Mouse (Mus musculus): ENCODE results near the gene Tram2.
A peak's percentile ranks its signal among the peaks of the same experiment; 100 is the strongest.

Tram2 gene

DNA sequence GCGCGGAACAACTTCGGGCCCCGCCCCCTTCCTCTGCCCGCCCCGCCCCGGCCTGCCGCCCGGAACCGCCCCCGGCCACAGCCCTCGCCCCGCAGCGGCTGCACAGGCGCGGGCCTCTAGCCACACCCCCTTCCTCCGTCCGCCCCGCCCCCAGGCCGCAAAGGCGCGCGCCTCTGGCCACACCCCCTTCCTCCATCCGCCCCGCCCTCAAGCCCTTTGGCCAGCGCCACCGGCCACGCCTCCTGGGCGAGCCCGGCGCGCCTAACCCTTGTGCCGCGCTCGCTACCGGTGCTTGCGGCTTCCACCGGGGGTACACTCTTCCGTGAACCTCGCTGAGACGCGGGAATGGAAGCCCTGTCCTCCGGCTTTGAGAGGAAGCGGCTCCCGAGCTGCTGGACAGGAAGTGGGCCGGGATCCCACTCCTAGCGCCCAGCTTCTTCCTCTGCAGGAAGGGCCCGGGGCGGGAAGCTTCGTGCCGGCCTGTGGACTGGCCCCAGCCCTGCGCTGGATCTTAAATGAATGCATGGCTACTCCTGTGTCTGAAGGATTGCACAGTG lies at the start of gene Tram2:
Gene Tram2, minus strand, starts transcription at position 13 of the 557 bp plus-strand sequence.
- DNase-seq, result peak; percentile 97

DNA sequence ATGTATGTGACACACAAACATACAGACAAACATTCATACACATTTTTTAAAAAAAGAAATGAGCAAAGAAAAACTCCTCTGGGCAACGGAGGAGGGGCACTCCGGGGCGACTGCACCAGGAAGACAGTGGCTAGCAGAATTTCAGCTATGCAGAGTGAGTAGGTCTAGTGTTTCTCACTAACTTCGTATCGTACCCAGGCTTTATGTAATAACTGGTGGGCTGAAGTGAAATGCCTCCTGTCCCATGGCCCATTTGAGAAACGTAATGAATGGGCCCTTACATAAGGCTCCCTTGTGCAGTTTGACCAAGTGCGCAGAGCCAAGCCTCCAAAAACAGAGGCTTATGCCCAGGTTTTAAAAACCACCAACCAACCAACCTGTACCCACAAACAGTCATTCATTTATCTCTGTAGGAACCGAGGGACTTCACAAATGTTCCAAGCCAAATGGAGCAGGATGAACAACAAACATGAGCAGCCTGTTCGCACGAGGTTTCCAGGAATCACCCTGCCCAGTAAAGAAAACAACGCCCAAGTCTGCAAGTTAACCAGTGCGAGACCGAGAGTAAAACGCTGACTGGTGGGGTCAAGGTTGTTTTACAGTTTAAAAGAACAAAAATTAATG lies 45.8 kb upstream of the Tram2 start:
- DNase-seq, result peak; percentile 6

DNA sequence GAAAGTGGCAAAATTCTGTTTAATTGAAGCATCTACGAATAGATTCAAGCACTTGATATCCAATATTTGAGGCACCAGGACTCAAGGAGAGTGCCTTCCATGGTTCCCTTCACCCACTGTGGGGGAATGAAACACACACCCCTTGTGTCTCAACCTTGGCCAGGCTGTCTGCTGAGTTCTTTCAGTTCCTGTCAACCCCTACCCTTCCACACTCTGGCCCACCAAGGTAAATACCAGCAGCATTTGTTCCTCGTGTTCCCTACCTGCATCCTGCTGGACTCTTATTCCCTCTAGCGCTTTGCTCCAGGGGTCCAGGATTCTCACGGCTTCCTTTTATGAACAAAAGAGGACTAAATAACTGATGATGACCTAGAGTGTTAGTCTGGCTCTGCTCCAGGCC lies 24.8 kb upstream of the Tram2 start:
- DNase-seq, result no peak

DNA sequence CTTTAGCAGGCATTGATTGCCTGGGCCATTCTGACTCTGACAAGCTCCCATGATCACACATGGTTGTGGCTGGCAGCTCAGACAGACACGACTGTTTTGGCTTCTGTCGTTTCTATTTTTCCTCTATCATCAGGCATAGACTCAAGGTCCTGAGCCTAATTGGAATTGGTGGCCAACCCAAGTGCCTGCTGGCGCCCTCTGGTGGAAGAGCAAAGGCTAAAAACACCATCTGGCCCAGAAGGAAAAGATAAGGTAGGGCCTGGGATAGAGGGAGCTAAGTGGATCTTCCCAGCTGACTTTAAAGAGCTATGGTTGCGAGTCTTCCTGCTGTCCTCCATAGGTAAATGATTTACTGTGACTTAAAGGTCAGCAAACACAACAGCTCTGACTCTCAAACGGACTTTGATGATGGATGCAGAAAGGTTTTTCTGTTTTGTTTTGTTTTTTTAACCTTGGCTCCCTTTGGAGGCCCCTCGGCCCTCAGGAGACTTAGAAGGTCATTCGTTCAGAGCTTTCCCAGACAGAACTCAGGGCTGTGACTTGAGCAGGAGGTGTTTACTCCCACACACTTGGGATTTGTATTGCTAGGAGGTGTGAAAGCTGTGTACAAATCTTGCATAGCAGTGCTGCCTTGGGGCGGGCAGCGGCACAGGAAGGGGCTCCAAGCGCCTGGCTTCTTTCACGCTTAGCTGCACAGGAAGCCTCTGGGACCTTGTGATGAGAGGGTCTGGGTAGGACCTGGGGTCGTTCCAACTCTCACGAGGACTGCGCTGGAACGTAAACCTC lies 22.4 kb upstream of the Tram2 start:
- peak; percentile 77 for DNase-seq

DNA sequence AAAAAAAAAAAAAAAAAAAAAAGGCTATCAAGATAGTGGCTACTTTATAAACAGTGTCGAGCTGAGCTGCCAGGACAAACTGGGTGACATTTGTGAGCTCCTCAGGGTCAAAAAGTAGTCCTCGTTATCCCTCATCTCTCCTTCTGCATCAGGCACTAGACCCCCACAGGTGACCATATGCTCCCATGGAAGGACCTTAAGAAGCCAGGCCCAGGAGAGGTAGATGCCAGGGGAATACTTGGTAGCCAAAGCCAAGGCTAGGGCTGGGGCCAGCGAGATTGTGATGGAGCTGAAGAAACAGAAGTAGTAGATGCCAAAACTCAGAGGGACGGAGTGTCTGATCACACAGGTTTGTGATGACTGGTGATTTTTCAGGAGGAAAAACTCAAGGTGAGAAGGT lies 21.7 kb upstream of the Tram2 start:
- DNase-seq, result no peak

DNA sequence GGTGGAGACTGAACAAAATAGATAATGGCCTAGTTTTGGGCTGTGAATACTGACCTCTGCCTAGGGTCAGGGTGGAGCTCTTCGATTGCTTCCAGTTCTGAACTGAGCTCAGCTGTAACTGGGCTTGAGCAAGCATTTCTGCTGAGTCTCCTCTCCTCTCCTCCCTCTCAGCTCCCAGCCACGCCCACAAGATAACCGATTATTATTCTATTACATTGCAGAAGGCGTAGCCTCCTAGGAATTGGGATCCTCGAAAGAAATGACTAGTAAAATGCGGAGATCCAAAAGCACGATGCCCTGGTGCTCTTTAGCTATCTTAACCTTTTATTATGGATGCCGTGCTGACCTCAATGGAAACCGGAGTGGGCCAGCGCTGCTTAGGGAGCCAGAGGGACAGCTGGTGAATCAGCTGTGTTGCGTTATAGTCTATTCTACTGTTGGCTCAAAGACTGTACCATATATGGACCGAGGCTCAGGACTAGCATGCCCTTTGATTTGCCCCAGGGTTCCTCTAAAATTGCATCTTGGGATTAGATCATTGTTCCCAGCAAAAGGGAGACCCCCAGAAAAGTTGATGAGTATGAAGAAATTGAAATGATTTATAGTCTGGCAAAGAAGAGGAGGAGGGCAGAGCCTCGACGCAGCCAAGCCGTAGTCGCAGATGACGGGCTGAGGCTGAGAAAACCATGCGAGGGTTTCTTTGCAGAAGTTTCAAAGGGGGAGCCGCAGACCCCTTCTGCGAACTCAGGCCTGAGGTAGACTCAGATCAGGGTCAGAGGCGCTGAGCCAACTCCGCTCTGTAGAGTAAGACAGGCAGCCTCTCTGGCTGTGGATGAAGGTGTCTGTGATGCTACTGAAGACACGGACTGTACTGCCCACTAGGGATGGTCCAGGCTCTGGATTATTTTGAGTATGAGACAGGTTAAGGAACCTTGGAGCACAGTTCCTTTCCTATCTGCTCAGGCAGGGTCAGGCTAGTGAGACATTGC lies 18.3 kb upstream of the Tram2 start:
- no peak for DNase-seq

DNA sequence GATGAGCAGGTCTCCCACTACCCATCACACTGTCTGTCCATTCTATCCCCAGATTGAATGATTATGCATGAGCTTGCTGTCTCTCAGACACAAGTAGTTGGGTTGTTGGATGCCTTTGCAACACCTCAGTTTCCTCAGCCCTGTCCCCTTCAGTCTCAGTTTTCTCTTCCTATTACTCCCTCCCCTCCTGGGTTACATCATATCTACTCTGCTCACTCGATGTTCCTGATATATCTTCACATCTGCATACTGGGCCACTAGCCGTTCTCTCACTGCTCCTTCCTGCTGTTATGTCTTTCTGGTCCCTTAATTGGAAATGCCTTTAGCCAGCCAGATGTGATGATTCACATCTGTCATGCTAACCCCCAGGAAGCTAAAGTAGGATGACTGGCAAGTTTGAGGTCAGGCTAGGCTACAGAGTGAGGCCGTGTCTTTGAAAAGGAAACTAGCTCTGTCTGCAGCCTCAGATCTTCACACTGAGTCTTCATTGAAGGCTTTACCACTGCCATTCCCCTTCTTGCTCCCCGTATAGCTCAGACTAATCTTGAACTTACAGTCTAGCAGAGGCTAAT lies 15.7 kb upstream of the Tram2 start:
- DNase-seq, result no peak

DNA sequence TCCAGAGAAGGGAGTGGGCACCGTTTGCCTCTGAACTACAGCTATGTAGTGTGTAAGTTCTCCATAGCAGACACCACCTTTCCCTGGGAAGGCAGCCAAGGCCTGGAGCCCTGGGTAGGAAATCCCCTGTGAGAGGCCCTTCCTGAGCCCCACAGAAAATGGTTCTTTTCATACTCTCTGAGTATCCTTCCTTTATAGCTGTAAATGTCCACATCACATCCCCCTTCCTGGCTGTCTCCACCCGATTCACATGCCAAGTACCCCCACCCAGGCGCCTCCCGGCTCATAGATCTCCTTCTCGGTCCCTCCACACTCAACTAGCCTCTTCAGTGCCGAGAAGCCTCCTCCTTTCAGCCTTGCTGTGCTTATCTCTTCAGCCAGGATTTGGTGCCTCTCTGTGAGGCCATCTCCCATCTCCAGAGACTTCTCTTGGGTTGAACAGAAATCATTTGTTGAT lies 10.7 kb upstream of the Tram2 start:
- no peak for DNase-seq

DNA sequence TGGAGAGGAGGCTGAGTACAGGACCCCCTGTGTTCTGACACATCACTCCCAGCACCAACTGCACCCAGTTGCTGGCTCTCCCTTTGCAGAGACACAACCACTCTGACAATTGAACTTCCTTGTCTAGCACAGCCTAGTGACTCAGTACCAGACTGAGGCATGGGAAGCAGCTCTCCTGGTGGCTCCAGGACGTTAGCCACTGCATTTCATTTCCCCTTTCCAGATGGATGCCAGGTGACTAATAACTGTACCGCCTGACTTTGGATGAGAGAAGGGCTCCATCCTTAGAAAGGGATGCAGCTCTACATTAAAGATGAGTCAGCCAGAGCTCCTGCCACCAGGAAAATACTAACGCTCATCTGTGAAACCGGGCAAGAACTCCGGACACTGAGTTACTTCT lies 7.3 kb upstream of the Tram2 start:
- no peak for DNase-seq

DNA sequence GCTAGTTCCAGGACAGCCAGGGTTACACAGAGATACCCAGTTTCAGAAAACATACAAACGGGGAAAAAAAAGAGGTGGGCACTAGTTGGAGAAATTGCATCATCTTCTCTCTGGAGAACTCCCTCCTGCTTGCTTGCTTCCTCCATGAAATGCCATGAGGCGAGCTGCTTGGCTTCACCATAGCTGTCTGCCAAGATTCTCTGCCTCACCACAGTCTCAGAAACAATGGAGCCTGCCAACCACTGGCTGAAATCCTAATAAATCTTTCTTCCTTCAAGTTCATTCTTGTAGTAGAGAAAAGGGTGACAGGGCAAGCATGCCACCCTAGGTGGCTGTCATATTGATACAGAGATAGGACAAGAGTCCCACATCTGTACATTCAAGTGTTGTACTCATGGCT lies 5.6 kb upstream of the Tram2 start:
- no peak for DNase-seq

DNA sequence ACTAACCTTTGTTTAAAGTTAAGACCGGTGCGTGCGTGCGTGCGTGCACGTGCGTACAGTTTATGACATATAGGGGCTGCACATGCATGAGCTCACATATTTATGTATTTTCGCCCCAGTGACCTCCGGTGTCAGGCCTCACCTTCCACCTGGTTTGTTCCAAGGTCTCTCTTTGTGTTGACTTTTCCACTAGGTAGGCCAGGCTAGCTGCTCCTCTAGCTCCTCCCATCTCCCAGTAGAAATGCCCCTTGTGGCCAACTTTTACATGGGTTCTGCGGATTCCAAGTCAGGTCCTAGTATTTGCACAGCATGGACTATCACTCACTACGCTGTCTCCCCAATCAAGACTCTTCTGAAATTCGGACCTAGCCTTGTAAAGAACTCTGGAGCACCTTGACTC lies 1.3 kb upstream of the Tram2 start:
- DNase-seq, result no peak

DNA sequence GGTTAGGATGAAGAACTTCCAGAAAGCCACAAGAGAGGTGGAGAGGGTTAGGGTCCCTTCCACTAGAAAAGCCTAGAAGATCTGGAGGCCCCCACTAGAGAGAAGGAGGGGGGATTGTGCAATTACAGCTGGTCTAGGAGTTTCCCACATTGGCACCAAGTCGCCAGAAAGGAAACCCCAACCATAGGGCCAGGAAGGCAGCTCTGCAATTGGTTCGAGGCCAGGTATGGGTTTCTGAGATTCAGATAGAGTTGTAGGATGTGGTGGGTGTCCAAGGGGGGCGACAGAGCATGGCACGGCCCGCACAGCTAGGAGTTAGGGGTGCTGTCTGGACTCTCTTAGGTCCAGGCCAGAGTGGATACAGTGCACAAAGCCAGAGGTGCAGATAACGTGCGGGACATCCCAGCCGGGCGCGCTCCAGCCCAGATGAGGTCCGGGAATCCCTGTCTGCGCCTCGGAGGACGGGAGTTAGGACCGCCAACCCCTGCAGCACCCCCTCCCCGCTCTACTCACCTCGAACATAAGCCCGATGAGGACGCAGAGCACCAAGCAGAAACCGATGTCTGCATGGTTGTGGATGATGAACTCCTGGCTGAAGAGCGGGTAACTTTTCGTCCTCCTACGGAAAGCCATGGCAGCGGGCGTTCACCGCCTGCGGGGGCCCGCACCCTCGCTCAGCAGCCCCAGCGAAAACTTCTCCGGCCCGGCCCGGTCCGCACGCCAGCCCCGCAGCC lies 381 bp downstream of the Tram2 start:
- DNase-seq, result no peak

DNA sequence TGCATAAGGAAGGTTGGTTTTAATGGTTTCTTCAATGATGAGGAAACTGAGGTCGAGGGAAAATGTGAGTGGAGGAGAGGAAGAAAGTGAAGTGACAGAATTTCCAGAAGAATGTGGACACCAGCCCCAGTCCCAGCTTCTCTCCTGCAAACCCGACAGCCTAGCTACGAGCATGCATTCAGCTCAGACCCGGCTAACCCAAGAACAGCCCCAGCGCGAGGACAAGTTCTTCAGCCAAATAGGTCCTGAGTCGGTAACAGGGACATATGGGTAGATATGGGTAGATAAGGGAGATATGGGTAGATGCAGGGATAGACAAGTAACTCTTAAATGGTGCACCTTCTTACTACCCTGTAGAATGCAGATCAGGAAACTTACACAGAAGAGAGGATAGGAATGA lies 1.4 kb downstream of the Tram2 start:
- DNase-seq, result no peak

DNA sequence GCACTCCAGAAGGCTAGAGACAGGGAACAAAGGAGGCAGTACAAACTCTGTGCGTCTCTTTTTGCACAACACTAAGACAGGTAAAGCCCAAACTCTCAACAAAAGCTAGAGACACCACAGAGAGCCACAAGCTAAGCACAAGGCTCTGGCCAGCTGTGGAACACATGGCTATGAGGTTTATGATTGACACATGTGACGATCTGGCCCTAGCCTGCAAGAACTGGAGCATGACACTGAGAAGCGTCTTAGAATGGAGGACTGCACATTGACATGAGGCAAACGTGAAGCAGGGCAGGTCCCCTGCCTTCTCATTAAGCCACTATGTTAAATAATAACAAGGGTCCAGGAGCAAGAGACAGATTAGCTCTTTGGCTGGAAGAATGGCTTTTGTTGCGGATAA lies 1.8 kb downstream of the Tram2 start:
- no peak for DNase-seq

DNA sequence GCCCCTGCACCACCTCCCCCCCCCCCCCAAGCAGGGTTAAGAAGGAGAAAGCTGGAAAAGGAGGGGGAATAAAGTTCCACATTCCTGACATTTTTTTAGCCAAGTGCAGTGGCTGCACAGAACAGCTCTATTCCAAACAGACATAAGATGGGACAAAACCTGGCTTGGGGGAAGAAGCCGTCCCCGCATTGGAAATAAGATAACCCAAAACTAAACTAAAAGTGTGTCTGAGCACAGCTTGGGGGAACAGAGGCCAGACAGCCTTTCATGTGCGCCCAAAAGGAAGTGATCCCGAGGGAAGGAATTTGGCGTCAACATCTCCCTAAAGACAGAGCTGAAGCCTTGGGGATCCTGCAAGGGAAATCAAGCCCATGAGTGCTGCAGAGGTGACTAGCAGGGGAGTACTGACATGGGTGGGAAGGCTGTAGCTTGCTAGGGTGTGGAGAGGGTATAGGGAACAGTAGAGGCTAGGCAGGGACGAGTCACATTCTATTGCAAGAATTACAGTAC lies 3.0 kb downstream of the Tram2 start:
- DNase-seq, result peak; percentile 33

DNA sequence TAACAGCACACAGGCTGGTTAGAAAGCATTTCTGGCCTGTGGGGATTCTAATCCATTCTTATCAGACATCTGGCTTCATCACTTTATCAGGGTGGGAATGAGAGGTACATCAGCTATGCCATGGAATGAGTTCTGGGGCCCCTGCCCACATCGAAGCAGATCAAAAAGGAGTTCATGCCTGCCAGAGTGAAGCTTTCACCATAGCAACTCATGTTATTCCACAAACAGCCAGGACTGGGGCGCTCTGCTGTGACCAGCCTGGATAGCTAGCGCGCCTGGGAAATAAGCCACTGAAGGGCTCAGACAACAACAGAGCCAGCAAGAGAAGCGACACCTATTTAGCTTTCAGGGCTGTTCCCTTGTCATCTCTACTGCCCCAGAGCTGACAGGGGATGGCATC lies 4.8 kb downstream of the Tram2 start:
- DNase-seq, result no peak

DNA sequence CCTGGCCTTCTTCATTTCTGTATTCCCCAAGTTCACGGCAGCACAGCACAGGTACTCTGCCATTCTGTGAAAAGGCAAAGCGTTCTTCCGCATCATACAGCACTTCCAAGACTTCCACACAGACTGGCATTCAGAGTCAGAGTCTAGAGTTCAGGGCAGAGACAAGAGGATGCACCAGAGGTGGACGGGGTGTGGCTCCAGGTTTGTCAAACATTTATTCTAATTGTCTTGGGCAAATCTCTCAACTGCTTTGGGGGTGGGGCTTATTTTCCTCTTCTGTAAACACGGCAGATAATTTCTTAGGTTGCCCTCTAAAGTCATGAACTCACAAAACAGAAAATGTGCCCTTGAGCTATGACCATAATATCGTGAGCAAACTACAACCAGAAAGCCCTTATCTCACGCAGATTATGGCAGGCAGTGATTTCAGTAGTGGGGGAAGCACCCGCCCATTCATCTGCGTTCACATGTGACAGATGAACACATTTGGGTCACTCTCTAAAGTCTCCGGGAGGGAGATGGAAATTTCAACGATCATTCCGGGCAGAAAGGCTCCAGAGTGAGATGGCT lies 6.1 kb downstream of the Tram2 start:
- DNase-seq, result no peak

DNA sequence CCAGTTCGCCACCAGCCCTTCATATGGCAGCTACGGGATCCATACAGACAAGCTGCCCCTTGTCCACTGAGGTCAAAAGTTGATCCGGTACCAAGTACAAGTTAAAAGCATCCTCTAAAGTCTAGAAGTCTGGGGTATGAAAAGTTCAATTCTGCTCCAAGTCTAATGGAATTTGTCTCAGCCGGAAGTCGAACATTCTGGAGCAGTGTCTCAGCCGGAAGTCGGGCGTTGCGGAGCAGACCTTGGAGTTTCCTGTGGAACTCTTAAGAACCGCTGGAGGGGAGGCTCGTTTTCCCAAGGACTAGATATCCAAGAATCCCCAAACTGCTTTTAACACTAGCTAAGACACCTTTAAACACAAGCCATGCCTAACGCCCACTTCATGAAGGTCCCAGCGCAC lies 8.4 kb downstream of the Tram2 start:
- peak; percentile 34 for DNase-seq

DNA sequence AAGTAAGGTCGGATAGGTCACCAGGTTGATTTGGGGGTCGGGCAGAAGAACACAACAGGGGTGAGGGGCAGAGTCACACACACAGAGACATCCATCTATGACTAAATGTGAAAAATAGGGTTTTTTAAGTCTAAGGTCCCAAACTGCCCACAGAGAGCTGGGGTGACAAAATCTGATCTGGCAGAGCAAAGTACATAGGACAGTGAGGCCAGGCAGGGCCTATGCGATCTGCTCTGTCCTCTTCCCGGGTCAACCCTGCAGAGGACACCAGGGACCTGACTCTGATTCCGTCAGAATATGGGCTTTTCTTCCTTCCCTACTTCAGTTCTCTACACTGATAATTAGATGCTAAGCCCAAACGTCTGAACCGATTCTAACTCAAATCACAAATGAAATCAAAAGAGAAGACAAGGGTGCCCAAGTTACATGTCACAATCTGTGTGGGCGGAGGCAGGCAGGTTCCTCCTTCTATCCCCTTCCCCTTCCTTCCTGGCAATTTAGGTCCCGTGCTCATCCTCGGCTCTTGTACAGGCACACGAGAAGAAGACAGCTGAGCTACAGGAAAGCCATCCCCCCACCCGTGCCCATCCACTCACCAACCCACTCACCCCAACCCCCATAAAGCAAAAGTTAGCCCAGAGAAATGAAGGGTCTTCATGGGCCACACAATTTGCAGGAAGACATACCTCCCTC lies 9.1 kb downstream of the Tram2 start:
- no peak for DNase-seq

DNA sequence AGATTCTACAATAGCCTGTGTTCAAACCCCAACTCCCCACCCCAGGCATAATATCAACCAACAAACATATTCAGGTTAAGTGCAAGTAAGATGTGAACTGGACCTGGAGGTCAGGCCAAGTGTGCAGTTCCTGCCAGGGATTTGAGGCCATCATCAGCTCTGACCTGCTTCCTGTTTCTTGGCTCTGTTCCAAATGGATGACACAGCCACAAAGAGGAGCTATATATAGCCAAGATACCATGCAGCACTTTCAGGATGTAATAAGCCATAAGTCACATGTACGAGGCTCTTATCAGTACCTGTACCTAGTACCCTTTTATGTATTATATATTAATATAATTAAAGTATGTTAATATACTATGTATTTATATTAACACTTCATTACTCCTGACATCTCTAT lies 10.5 kb downstream of the Tram2 start:
- DNase-seq, result no peak

All from kidney, adult 18-20 months (tissue).